Mouse (Mus musculus): ENCODE data around the gene Cass4.

- TF ChIP-seq POLR2A (IDR thresholded peaks at IDR 0.05; ENCODE audit: low read depth, low read length) (no peak), CTCF (IDR thresholded peaks at IDR 0.05; ENCODE audit: extremely low read depth, insufficient read length, insufficient replicate concordance, low read depth, low read length) (no peak)
Measured at GRCm38 (mm10) chr2:172384715-172385114, 8.9 kb upstream of the Cass4 start.

Measured in small intestine, adult 2 months (tissue).